ENCODE assay signal across 21 mouse cellular contexts in the genomic region with DNA sequence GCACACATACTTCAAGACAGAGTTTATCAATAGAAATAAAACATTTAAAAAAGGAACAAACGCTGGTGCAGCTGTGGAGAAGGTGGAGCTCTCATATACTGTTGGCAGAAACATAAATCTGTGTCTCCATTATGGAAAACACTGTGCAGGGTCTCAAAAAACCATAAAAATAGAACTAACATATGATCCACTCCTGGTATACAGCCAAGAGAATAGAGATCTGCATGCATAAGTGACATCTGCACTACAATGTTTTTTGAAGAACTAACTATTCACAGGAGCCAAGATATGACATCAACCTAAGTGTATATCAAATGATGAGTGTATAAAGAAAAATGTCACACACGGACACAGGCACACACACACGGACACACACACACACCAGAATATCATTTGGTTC.
A peak's percentile ranks its signal among the peaks of the same experiment; 100 is the strongest.
DNase-seq lines count a peak whose midpoint lies in the region; ATAC-seq and TF ChIP-seq lines count a peak whose summit lies in the region.
"Had no signal": no experiment of that assay in that cellular context is flagged by ENCODE, and none has a peak within 500 bp of the region (broad histone marks: within the 10 kb centered on the region; RNA-seq: fewer than 3 reads in every experiment).

No protein-coding gene starts in this region.

- H3K4me3 ChIP-seq in forebrain, embryonic 14.5 days (ENCODE audit: low read depth, low read length) = no peak overlapping the region
- H3K4me3 ChIP-seq in forebrain, embryonic 12.5 days (replicated peaks) = no peak overlapping the region
- H3K4me3 ChIP-seq in heart, embryonic 14.5 days (ENCODE audit: control insufficient read depth in 1 of 2, insufficient read depth in 1 of 2, low read depth in 1 of 2, low read length in 2 of 2) = no peak overlapping the region
- H3K4me3 ChIP-seq in limb, embryonic 14.5 days (replicated peaks; ENCODE audit: low read length) = no peak overlapping the region
- H3K4me3 ChIP-seq in limb, embryonic 10.5 days = no peak overlapping the region
- H3K4me3 ChIP-seq: embryonic facial prominence, embryonic 15.5 days; erythroblast, embryonic 14.5 days; hindbrain, embryonic 15.5 days; kidney, embryonic 15.5 days had no signal

- H3K27me3 ChIP-seq in forebrain, embryonic 14.5 days (replicated peaks; ENCODE audit: control insufficient read depth, insufficient read depth, low read length) = no peaks in the 10 kb centered on the region
- no peaks in the 10 kb centered on the region for H3K27me3 ChIP-seq in forebrain, embryonic 12.5 days
- H3K27me3 ChIP-seq in heart, embryonic 14.5 days (ENCODE audit: control insufficient read depth, insufficient read depth, low read length) = no peaks in the 10 kb centered on the region
- no peaks in the 10 kb centered on the region for H3K27me3 ChIP-seq in limb, embryonic 14.5 days (ENCODE audit: control insufficient read depth, insufficient read depth, low read length)
- no peaks in the 10 kb centered on the region for H3K27me3 ChIP-seq in limb, embryonic 10.5 days (ENCODE audit: low read depth, poor library complexity, severe bottlenecking)
- H3K27me3 ChIP-seq: CH12.LX; embryonic facial prominence, embryonic 15.5 days; hindbrain, embryonic 15.5 days; kidney, embryonic 15.5 days; Patski had no signal

- no peak overlapping the region; the same call in 1 of the 2 replicates for H3K27ac ChIP-seq in forebrain, embryonic 14.5 days (ENCODE audit: low read depth, low read length)
- H3K27ac ChIP-seq in forebrain, embryonic 12.5 days = no peak overlapping the region
- peak overlapping the region; percentile 17 to 74; a peak in 3 of 4 replicates for H3K27ac ChIP-seq in heart, embryonic 14.5 days (replicated peaks in 1 of 2; ENCODE audit: control insufficient read depth in 1 of 2, insufficient read depth in 1 of 2, low read depth in 2 of 2, low read length in 2 of 2)
- no peak overlapping the region for H3K27ac ChIP-seq in limb, embryonic 14.5 days (replicated peaks; ENCODE audit: low read depth, low read length)
- H3K27ac ChIP-seq in limb, embryonic 10.5 days = no peak overlapping the region
- H3K27ac ChIP-seq: embryonic facial prominence, embryonic 15.5 days; hindbrain, embryonic 15.5 days; kidney, embryonic 15.5 days had no signal

- 76% methylated on average over 3 of the region's 3 CpGs for WGBS in forebrain, embryonic 14.5 days
- 89% methylated on average over 3 of the region's 3 CpGs for whole genome bisulfite sequencing in forebrain, embryonic 12.5 days
- 41% methylated on average over 3 of the region's 3 CpGs for WGBS in heart, embryonic 14.5 days
- 80% methylated on average over 3 of the region's 3 CpGs for WGBS in limb, embryonic 14.5 days
- WGBS in limb, embryonic 10.5 days = 83% methylated on average over 3 of the region's 3 CpGs

- intact Hi-C loops in left cerebral cortex, postnatal 4 days (cut with DNase I) = no loop called here

- no peaks in the 10 kb centered on the region for H3K4me1 ChIP-seq in forebrain, embryonic 14.5 days (ENCODE audit: control insufficient read depth, insufficient read depth, low read length)
- no peaks in the 10 kb centered on the region for H3K4me1 ChIP-seq in forebrain, embryonic 12.5 days
- peaks cover 3 to 23% of the 10 kb centered on the region in 2 experiments; a peak in 3 of 4 replicates for H3K4me1 ChIP-seq in heart, embryonic 14.5 days (ENCODE audit: control insufficient read depth in 2 of 2, insufficient read depth in 2 of 2, low read length in 2 of 2)
- no peaks in the 10 kb centered on the region for H3K4me1 ChIP-seq in limb, embryonic 14.5 days (ENCODE audit: control insufficient read depth, insufficient read depth, low read length)
- H3K4me1 ChIP-seq in limb, embryonic 10.5 days = no peaks in the 10 kb centered on the region
- H3K4me1 ChIP-seq: embryonic facial prominence, embryonic 15.5 days; hindbrain, embryonic 15.5 days; kidney, embryonic 15.5 days had no signal

- H3K4me2 ChIP-seq in forebrain, embryonic 14.5 days (ENCODE audit: low read length) = no peak overlapping the region
- no peak overlapping the region for H3K4me2 ChIP-seq in forebrain, embryonic 12.5 days
- H3K4me2 ChIP-seq in heart, embryonic 14.5 days (ENCODE audit: low read length) = no peak overlapping the region
- no peak overlapping the region for H3K4me2 ChIP-seq in limb, embryonic 14.5 days (replicated peaks; ENCODE audit: low read depth, low read length, severe bottlenecking)
- H3K4me2 ChIP-seq: embryonic facial prominence, embryonic 15.5 days; hindbrain, embryonic 15.5 days; kidney, embryonic 15.5 days had no signal

- no peaks in the 10 kb centered on the region for H3K36me3 ChIP-seq in forebrain, embryonic 14.5 days (ENCODE audit: control insufficient read depth, insufficient read depth, low read length)
- no peaks in the 10 kb centered on the region for H3K36me3 ChIP-seq in forebrain, embryonic 12.5 days (replicated peaks)
- H3K36me3 ChIP-seq in heart, embryonic 14.5 days (ENCODE audit: control insufficient read depth, insufficient read depth, low read length) = no peaks in the 10 kb centered on the region
- H3K36me3 ChIP-seq in limb, embryonic 14.5 days (ENCODE audit: control insufficient read depth, insufficient read depth, low read length) = no peaks in the 10 kb centered on the region
- H3K36me3 ChIP-seq in limb, embryonic 10.5 days = no peaks in the 10 kb centered on the region
- H3K36me3 ChIP-seq: embryonic facial prominence, embryonic 15.5 days; hindbrain, embryonic 15.5 days; kidney, embryonic 15.5 days had no signal

- peak; percentile 60; the same call in 1 of the 2 replicates for ATAC-seq in forebrain, embryonic 14.5 days
- ATAC-seq in forebrain, embryonic 12.5 days (ENCODE audit: low FRiP score) = no peak
- ATAC-seq in heart, embryonic 14.5 days (ENCODE audit: insufficient number of reproducible peaks, insufficient read depth, low FRiP score, low read depth) = no peak
- no peak for ATAC-seq in limb, embryonic 14.5 days (ENCODE audit: low FRiP score, low read depth)
- ATAC-seq: activated CD4-positive, CD25-positive, alpha-beta regulatory T cell, adult 4 months; intestine, embryonic 16.5 days; Patski had no signal

- DNase-seq in forebrain, embryonic 14.5 days (ENCODE audit: low spot score) = peak; percentile 58
- no peak for DNase-seq in heart, adult 9 months (ENCODE audit: low spot score in 2 of 2)
- DNase-seq in limb, embryonic 14.5 days (ENCODE audit: low spot score) = peak; percentile 13
- no peak for DNase-seq in limb, embryonic 10.5 days (ENCODE audit: low spot score)
- no peak for DNase-seq in left cerebral cortex, postnatal 4 days
- DNase-seq: adrenal gland, postnatal 14 days; cerebellum, adult 18-20 months; cerebellum, adult 9-11 months; cerebellum, postnatal 36 days; gastrocnemius, postnatal 10 days; kidney, adult 2 months had no signal

- no peaks in the 10 kb centered on the region for H3K9me3 ChIP-seq in forebrain, embryonic 14.5 days (replicated peaks; ENCODE audit: control insufficient read depth, low read length)
- H3K9me3 ChIP-seq in forebrain, embryonic 12.5 days = no peaks in the 10 kb centered on the region
- no peaks in the 10 kb centered on the region for H3K9me3 ChIP-seq in heart, embryonic 14.5 days (ENCODE audit: control insufficient read depth, low read length)
- H3K9me3 ChIP-seq in limb, embryonic 14.5 days (ENCODE audit: control insufficient read depth, low read length) = no peaks in the 10 kb centered on the region
- H3K9me3 ChIP-seq in limb, embryonic 10.5 days (replicated peaks) = no peaks in the 10 kb centered on the region
- H3K9me3 ChIP-seq: embryonic facial prominence, embryonic 15.5 days; hindbrain, embryonic 15.5 days; kidney, embryonic 15.5 days had no signal

- no peak overlapping the region for H3K9ac ChIP-seq in forebrain, embryonic 14.5 days (ENCODE audit: low read length)
- H3K9ac ChIP-seq in forebrain, embryonic 12.5 days = no peak overlapping the region
- H3K9ac ChIP-seq in heart, embryonic 14.5 days (ENCODE audit: low read length) = no peak overlapping the region
- no peak overlapping the region for H3K9ac ChIP-seq in limb, embryonic 14.5 days (ENCODE audit: low read depth, low read length, severe bottlenecking)
- H3K9ac ChIP-seq: embryonic facial prominence, embryonic 15.5 days; hindbrain, embryonic 15.5 days; kidney, embryonic 15.5 days had no signal

- TF ChIP-seq POLR2A in limb, embryonic 14.5 days (IDR thresholded peaks at IDR 0.05; ENCODE audit: borderline replicate concordance, extremely low read depth, insufficient read depth, insufficient read length) = no peak

Comparison
In these comparisons a context has a peak if more than half of its experiments do, and no peak if none do; other contexts are left out.
1. DNase-seq: peak in forebrain, embryonic 14.5 days (single experiment) and limb, embryonic 14.5 days (single experiment); none in heart, adult 9 months (0 of 2), limb, embryonic 10.5 days (single experiment) and left cerebral cortex, postnatal 4 days (single experiment).
2. H3K27ac ChIP-seq: peak in heart, embryonic 14.5 days (2 of 2); none in forebrain, embryonic 14.5 days (single experiment), forebrain, embryonic 12.5 days (single experiment), limb, embryonic 14.5 days (single experiment) and limb, embryonic 10.5 days (single experiment).